14 mouse cellular contexts compared by ENCODE assay signal in the genomic region with DNA sequence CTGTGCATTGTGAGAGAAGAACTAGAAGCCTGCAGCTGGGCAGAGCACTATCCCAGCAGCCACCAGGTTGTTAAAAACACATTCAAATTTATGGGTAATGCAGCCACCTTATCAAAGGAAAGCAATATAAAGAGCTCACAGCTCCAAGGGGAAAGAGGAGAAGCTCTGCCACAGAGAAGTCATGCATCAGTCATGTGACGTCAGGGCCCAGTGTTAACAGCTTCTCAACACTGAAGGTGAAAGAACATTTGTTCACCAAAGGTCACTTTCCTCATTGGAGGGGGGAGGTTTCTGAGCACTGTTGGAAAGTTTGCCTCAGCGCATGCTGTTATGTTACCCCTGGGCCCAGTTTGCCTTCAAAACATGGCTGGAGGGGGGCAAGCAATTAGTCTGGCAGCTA.
A peak's percentile ranks its signal among the peaks of the same experiment; 100 is the strongest.
DNase-seq lines count a peak whose midpoint lies in the region; ATAC-seq and TF ChIP-seq lines count a peak whose summit lies in the region.
"Had no signal": no experiment of that assay in that cellular context is flagged by ENCODE, and none has a peak within 500 bp of the region (broad histone marks: within the 10 kb centered on the region; RNA-seq: fewer than 3 reads in every experiment).

No protein-coding gene starts in this region.

- TF ChIP-seq CTCF in kidney, adult 2 months (conservative IDR thresholded peaks at IDR 0.05; ENCODE audit: insufficient read depth, insufficient read length, low read depth, low read length) = no peak

- no peak overlapping the region for H3K9ac ChIP-seq in kidney, embryonic 16.5 days (replicated peaks; ENCODE audit: low read length)
- no peak overlapping the region for H3K9ac ChIP-seq in limb, embryonic 13.5 days
- H3K9ac ChIP-seq: embryonic facial prominence, embryonic 13.5 days; liver, embryonic 12.5 days; lung, embryonic 15.5 days; neural tube, embryonic 13.5 days had no signal

- no peak overlapping the region for H3K4me3 ChIP-seq in kidney, adult 2 months (ENCODE audit: insufficient read depth, low read depth, low read length)
- no peak overlapping the region for H3K4me3 ChIP-seq in kidney, embryonic 16.5 days (ENCODE audit: low read length)
- no peak overlapping the region for H3K4me3 ChIP-seq in limb, embryonic 13.5 days
- H3K4me3 ChIP-seq: embryonic facial prominence, embryonic 13.5 days; liver, embryonic 12.5 days; lung, embryonic 15.5 days; neural tube, embryonic 13.5 days had no signal

- ATAC-seq in kidney, embryonic 16.5 days (ENCODE audit: low FRiP score, low TSS enrichment) = no peak
- ATAC-seq in limb, embryonic 13.5 days (ENCODE audit: low FRiP score, low read depth) = peak; percentile 88
- no peak for ATAC-seq in activated CD4-positive, CD25-positive, alpha-beta regulatory T cell, adult 4 months
- ATAC-seq: hindbrain, postnatal 0 days; liver, embryonic 12.5 days had no signal

- H3K27ac ChIP-seq in kidney, adult 2 months (ENCODE audit: insufficient read depth, low read depth, low read length) = no peak overlapping the region
- H3K27ac ChIP-seq in kidney, embryonic 16.5 days (ENCODE audit: low read length) = no peak overlapping the region
- peak overlapping the region; percentile 52; the same call in 1 of the 2 replicates for H3K27ac ChIP-seq in limb, embryonic 13.5 days
- H3K27ac ChIP-seq: embryonic facial prominence, embryonic 13.5 days; hindbrain, postnatal 0 days; liver, embryonic 12.5 days; lung, embryonic 15.5 days; neural tube, embryonic 13.5 days had no signal

- peak; percentile 29 for DNase-seq in kidney, adult 2 months
- peak; percentile 18 for DNase-seq in ZHBTc4 (ENCODE audit: low read depth, low spot score)
- peak; percentile 29 for DNase-seq in embryo, embryonic 11.5 days (ENCODE audit: low read depth, low spot score)
- no peak for DNase-seq in adrenal gland, postnatal 14 days
- DNase-seq: cerebellum, adult 9-11 months; midbrain, embryonic 14.5 days had no signal

- WGBS in kidney, adult 2 months = 70% methylated on average over 2 of the region's 2 CpGs
- 60% methylated on average over 2 of the region's 2 CpGs for WGBS in kidney, embryonic 16.5 days
- 15% methylated on average over 2 of the region's 2 CpGs for WGBS in limb, embryonic 13.5 days

- no peaks in the 10 kb centered on the region for H3K27me3 ChIP-seq in kidney, adult 2 months (replicated peaks; ENCODE audit: control insufficient read depth, insufficient read depth, low read length)
- no peaks in the 10 kb centered on the region for H3K27me3 ChIP-seq in kidney, embryonic 16.5 days (ENCODE audit: insufficient read depth, low read length)
- H3K27me3 ChIP-seq in limb, embryonic 13.5 days = no peaks in the 10 kb centered on the region
- H3K27me3 ChIP-seq: embryonic facial prominence, embryonic 13.5 days; liver, embryonic 12.5 days; lung, embryonic 15.5 days; neural tube, embryonic 13.5 days had no signal

- TF ChIP-seq POLR2A in kidney, adult 2 months (IDR thresholded peaks at IDR 0.05; ENCODE audit: low read depth, low read length) = no peak

- H3K4me2 ChIP-seq in kidney, embryonic 16.5 days (replicated peaks; ENCODE audit: low read depth, low read length) = no peak overlapping the region
- H3K4me2 ChIP-seq in limb, embryonic 13.5 days (replicated peaks) = no peak overlapping the region
- H3K4me2 ChIP-seq: embryonic facial prominence, embryonic 13.5 days; liver, embryonic 12.5 days; lung, embryonic 15.5 days; neural tube, embryonic 13.5 days had no signal

- no peaks in the 10 kb centered on the region for H3K4me1 ChIP-seq in kidney, adult 2 months (ENCODE audit: control insufficient read depth, insufficient read depth, low read length)
- 0 out of 2 replicates have a peak, but pooled peaks cover 2% of the 10 kb centered on the region for H3K4me1 ChIP-seq in kidney, embryonic 16.5 days (ENCODE audit: insufficient read depth, low read length)
- peaks cover 20% of the 10 kb centered on the region for H3K4me1 ChIP-seq in limb, embryonic 13.5 days
- H3K4me1 ChIP-seq: embryonic facial prominence, embryonic 13.5 days; liver, embryonic 12.5 days; lung, embryonic 15.5 days had no signal

- no peaks in the 10 kb centered on the region for H3K9me3 ChIP-seq in kidney, embryonic 16.5 days (ENCODE audit: low read length)
- H3K9me3 ChIP-seq in limb, embryonic 13.5 days = no peaks in the 10 kb centered on the region
- H3K9me3 ChIP-seq: embryonic facial prominence, embryonic 13.5 days; liver, embryonic 12.5 days; lung, embryonic 15.5 days; neural tube, embryonic 13.5 days had no signal

- no peaks in the 10 kb centered on the region for H3K36me3 ChIP-seq in kidney, adult 2 months (ENCODE audit: control insufficient read depth, insufficient read depth, low read length)
- no peaks in the 10 kb centered on the region for H3K36me3 ChIP-seq in kidney, embryonic 16.5 days (ENCODE audit: insufficient read depth, low read length)
- H3K36me3 ChIP-seq in limb, embryonic 13.5 days = no peaks in the 10 kb centered on the region
- H3K36me3 ChIP-seq: embryonic facial prominence, embryonic 13.5 days; liver, embryonic 12.5 days; lung, embryonic 15.5 days; neural tube, embryonic 13.5 days had no signal
